Mouse (Mus musculus) brain, embryonic 14.5 days (tissue): ENCODE results near the gene Rps6kb1.

Experiments
- CTCF ChIP-seq: fragments of 200-500 bp; IDR thresholded peaks from 2 replicates; pipeline ENCODE4 v1.5.1; 2012; ENCODE audit warnings: inconsistent platforms, mild to moderate bottlenecking, moderate library complexity, borderline replicate concordance; ENCODE audit not compliant: insufficient read depth, insufficient read length; ENCODE audit errors: extremely low read depth
- POLR2A ChIP-seq: fragments of 200-500 bp; IDR thresholded peaks from 2 replicates; pipeline ENCODE4 v1.6.1; 2012; ENCODE audit warnings: mild to moderate bottlenecking, inconsistent platforms, borderline replicate concordance; ENCODE audit not compliant: poor library complexity, insufficient read depth, insufficient read length, severe bottlenecking; ENCODE audit errors: extremely low read depth

GRCm38 (mm10) chr11:86468345-86468744 is 76.3 kb downstream of the Rps6kb1 start:
- TF ChIP-seq CTCF (no peak), POLR2A (no peak)
